Mouse (Mus musculus) testis, adult 2 months (tissue): Measurements from ENCODE around the gene Tbxas1.

ENCODE experiments used
- CTCF ChIP-seq: fragments of 200-500 bp; IDR thresholded peaks from 2 replicates; pipeline ENCODE4 v1.5.1; 2012; ENCODE audit warnings: low read depth, mild to moderate bottlenecking, inconsistent platforms, low read length, moderate library complexity; ENCODE audit not compliant: control insufficient read depth, insufficient read depth, insufficient replicate concordance
- POLR2A ChIP-seq: fragments of 200-500 bp; IDR thresholded peaks from 2 replicates; pipeline ENCODE4 v1.6.1; 2012; ENCODE audit warnings: low read depth, mild to moderate bottlenecking, inconsistent platforms, low read length, moderate library complexity; ENCODE audit not compliant: control insufficient read depth

DNA sequence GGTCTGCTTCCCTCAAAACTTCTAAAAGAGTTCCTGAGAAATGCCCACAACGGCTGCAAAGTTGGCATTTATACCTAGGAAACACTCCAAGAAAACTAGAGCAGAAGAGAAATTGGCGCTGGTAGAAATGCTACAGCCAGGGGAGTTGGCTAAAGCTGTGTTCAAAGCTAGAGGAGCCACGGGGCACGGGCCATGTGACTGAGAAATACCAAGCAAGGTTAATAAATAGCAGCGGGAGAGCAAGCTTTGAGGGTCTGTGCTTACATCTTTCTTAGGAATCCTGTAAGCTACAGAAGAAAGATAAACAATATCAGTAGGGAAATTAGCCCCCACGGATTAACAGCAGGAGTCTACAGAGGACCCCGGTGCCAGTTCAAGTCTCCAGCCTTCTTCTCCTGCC lies 107.9 kb downstream of the Tbxas1 start:
- TF ChIP-seq CTCF: no peak
- no peak for TF ChIP-seq POLR2A
